Mouse (Mus musculus) heart, embryonic 16.5 days (tissue): ENCODE measurements around the gene Thumpd2. TPM values are rescaled to one million over a fixed set of nuclear protein-coding genes. Genes with fewer than 3 reads are reported as not detected.
A peak's percentile ranks its signal among the peaks of the same experiment; 100 is the strongest.

Experiments used
- ATAC-seq: fragments of 200-750 bp; cut with Nextera tagmentation; replicated peaks from 2 replicates; pipeline ENCODE4 v1.8.0; 2017; ENCODE audit warnings: moderate number of reproducible peaks; ENCODE audit not compliant: insufficient read depth, low FRiP score; ENCODE audit errors: extremely low read depth
- H3K27ac ChIP-seq: fragments of 300-500 bp; sonication (generic); 2 replicates; pipeline ENCODE4 v1.5.1; 2014; ENCODE audit warnings: mild to moderate bottlenecking, low read length, control low read depth, moderate library complexity
- H3K27me3 ChIP-seq: fragments of 300-500 bp; sonication (generic); 2 replicates; pipeline ENCODE4 v1.6.1; 2014; ENCODE audit warnings: low read length, mixed read lengths; ENCODE audit not compliant: control insufficient read depth, insufficient read depth
- H3K36me3 ChIP-seq: fragments of 300-500 bp; sonication (generic); 2 replicates; pipeline ENCODE4 v1.6.1; 2014; ENCODE audit not compliant: control insufficient read depth, insufficient read depth
- H3K4me1 ChIP-seq: fragments of 300-500 bp; sonication (generic); 2 replicates; pipeline ENCODE4 v1.6.1; 2014; ENCODE audit warnings: low read length, mixed read lengths; ENCODE audit not compliant: control insufficient read depth, insufficient read depth
- H3K4me2 ChIP-seq: fragments of 300-500 bp; sonication (generic); 2 replicates; pipeline ENCODE4 v1.6.1; 2014; ENCODE audit warnings: low read depth, mild to moderate bottlenecking, control low read depth, low read length
- H3K4me3 ChIP-seq: fragments of 300-500 bp; sonication (generic); 2 replicates; pipeline ENCODE4 v1.5.1; 2014; ENCODE audit warnings: mild to moderate bottlenecking, control low read depth, low read length
- H3K9ac ChIP-seq: fragments of 300-500 bp; sonication (generic); 2 replicates; pipeline ENCODE4 v1.6.1; 2014; ENCODE audit warnings: low read length, control low read depth
- H3K9me3 ChIP-seq: fragments of 300-500 bp; sonication (generic); replicated peaks from 2 replicates; pipeline ENCODE4 v1.6.1; 2016; ENCODE audit warnings: low read length; ENCODE audit not compliant: control insufficient read depth
- WGBS: fragments of 180-500 bp; shearing (Covaris S2); extraction: QIAGEN DNeasy Blood & Tissue Kit; methylation state at CpG from one replicate; pipeline ENCODE4 v1.1.7; 2014; 5-methylcytosine and 5-hydroxymethylcytosine counted together
- polyA plus RNA-seq: library from polyadenylated mRNA; unstranded; fragments of >200 nt; fragmentation: Nextera tagmentation; extraction: Ambion mirVana; gene quantifications from 2 replicates; pipeline ENCODE4 v1.2.1, GENCODE M21; 2015

Thumpd2 gene
- polyA plus RNA-seq: 8.9 and 9.1 TPM in 2 replicates

DNA sequence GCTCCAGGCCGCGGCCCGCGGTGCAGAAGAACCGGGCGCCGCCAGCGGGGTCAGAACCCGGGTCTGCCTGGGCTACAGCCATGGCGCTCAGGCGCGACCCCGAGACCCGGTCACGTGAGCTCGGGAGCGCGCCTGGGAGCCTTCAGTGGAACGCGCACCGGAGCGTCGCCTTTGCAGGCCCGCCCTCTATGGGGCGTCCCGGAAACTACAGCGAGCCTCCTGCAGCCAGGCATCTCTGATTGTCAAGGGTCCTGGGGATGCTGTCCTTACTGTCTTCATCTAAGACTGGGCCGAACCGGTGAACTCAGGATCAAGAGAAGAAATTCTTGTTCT is at the start of gene Thumpd2:
Gene Thumpd2, minus strand, starts transcription at position 104 of the 333 bp plus-strand sequence.
- Histone ChIP-seq H3K9me3 (no peaks in the 10 kb centered on the region), H3K4me3 (peak within 1 kb of the TSS; percentile 76), H3K36me3 (peaks cover 8% of the 10 kb centered on the region), H3K4me1 (peaks cover 15% of the 10 kb centered on the region), H3K9ac (peak within 1 kb of the TSS; percentile 95), H3K4me2 (peak within 1 kb of the TSS; percentile 67), H3K27me3 (no peaks in the 10 kb centered on the region), H3K27ac (peak within 1 kb of the TSS; percentile 74)
- WGBS: 1% methylated on average over 29 of the region's 29 CpGs
- peak; percentile 91 for ATAC-seq

DNA sequence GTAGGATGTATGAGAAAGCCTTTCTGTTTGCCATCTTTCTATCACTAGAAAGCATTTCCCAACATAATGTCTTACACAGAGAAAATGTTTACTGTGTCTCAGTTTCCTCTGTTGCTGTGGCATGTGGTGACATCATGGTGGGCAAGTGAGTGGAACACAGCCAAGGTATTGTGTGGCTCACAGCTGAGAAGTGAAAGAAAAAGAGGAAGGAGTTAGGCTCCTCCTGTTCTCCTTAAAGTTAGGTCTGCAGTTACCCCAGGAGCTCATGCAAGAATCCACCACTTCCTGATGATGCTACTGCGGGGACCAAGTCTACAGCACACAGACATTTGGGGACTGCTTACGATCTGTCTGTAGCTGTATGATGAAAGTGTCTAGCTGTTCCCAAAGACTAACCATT is 39.4 kb upstream of the Thumpd2 start:
- H3K4me1 ChIP-seq: no peaks in the 10 kb centered on the region
- WGBS: 81% methylated on average over 2 of the region's 2 CpGs
- no peak overlapping the region for H3K27ac ChIP-seq
- no peaks in the 10 kb centered on the region for H3K36me3 ChIP-seq
- peaks cover 3% of the 10 kb centered on the region; the same call in 1 of the 2 replicates for H3K9me3 ChIP-seq
- no peak overlapping the region for H3K4me3 ChIP-seq
- no peak overlapping the region for H3K9ac ChIP-seq
- no peaks in the 10 kb centered on the region for H3K27me3 ChIP-seq
- no peak overlapping the region for H3K4me2 ChIP-seq
- no peak for ATAC-seq

DNA sequence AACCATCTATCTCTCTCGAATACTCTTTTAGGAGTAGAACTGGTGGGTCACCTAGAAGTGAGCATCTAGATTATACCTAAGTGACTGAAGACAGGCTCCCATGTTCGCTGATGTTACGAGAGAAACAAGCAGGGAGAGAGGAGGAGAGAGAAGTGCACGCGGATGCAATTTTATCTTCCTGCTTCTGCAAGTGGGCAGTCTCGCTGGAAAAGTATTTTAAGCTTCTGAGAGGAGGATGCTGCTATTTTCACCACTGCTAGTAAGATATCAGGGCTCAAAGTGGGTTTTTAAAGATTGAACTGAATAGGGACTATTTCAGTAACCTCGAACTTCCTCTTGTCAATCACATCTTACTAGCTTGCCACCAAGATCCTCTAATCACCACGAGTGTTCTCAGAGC is 38.0 kb upstream of the Thumpd2 start:
- 21% methylated on average over 8 of the region's 8 CpGs for WGBS
- ATAC-seq: no peak
- peaks cover 4% of the 10 kb centered on the region; the same call in 1 of the 2 replicates for H3K9me3 ChIP-seq

DNA sequence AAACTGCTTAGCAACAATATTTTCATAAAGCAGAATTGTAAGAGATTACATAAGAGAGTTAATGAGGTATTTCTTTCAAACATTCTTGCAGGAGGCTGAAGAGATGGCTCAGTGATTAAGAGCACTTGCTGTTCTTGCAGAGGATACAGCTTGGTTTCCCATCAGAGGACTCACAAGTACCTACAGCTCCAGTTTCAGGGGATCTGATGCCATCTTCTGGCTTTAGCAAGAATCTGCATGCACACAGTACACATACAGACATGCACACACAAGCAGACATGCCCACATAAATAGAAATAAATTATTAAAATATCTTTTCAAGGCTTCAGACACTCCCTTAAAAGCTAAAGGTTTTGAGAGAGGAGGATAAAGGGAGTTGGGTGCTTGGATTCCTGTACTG is 33.6 kb upstream of the Thumpd2 start:
- Histone ChIP-seq H3K4me1 (no peaks in the 10 kb centered on the region), H3K36me3 (no peaks in the 10 kb centered on the region), H3K27ac (no peak overlapping the region), H3K9me3 (0 out of 2 replicates have a peak, but pooled peaks cover 2% of the 10 kb centered on the region), H3K4me3 (no peak overlapping the region), H3K9ac (no peak overlapping the region), H3K27me3 (no peaks in the 10 kb centered on the region), H3K4me2 (no peak overlapping the region)
- ATAC-seq: no peak

More for the DNA sequence above, 38.0 kb upstream of the Thumpd2 start:
- Histone ChIP-seq H3K27me3 (no peaks in the 10 kb centered on the region), H3K36me3 (no peaks in the 10 kb centered on the region), H3K4me3 (no peak overlapping the region), H3K27ac (no peak overlapping the region), H3K9ac (no peak overlapping the region), H3K4me1 (no peaks in the 10 kb centered on the region), H3K4me2 (no peak overlapping the region)

DNA sequence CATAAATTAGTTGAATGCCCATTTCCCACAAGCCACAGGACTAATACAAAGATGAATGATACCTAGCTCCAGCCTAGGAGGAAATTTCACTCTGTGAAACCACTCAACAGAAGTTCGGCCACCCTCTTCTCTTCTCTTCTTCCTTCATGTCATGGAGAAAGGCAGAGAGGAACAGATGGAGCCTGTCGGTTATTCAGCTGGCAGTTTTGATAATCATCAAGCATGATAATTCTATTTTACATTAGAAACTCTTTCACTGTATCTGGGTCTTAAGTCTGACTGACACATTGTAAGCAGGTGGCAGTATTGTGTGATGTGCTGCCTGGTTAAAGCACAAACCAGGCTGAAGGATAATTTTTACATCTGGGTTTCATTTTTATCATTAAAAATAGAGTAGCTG is 31.6 kb upstream of the Thumpd2 start:
- ATAC-seq: no peak
- Histone ChIP-seq H3K36me3 (no peaks in the 10 kb centered on the region), H3K9me3 (0 out of 2 replicates have a peak, but pooled peaks cover 2% of the 10 kb centered on the region), H3K9ac (no peak overlapping the region), H3K4me1 (no peaks in the 10 kb centered on the region), H3K4me3 (no peak overlapping the region), H3K27me3 (no peaks in the 10 kb centered on the region), H3K4me2 (no peak overlapping the region), H3K27ac (no peak overlapping the region)
- 72% methylated on average over 2 of the region's 2 CpGs for WGBS

DNA sequence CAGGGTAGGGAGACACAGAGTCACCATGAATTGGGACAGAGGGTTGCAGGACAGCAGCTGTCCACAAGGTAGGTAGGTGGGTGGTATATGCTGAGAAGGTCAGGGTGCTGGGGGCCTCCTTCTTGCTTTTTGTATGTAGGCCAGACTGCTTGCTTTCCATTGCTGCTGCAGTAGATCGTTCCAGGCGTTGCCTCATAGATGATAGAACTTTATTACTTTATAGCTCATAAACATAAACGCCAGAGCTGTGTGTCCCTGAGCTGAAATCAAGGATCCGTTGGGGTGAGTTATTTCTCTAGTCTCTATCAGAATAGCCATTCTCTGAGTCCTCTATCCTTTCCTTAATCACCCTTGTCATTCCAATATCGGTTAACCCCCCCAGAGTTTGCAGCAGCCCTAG is 27.9 kb upstream of the Thumpd2 start:
- 80% methylated on average over 5 of the region's 5 CpGs for WGBS
- H3K36me3 ChIP-seq: no peaks in the 10 kb centered on the region
- H3K4me3 ChIP-seq: no peak overlapping the region
- no peak overlapping the region for H3K4me2 ChIP-seq
- H3K9ac ChIP-seq: no peak overlapping the region
- no peaks in the 10 kb centered on the region for H3K27me3 ChIP-seq
- no peak for ATAC-seq
- H3K4me1 ChIP-seq: no peaks in the 10 kb centered on the region
- H3K27ac ChIP-seq: no peak overlapping the region
- H3K9me3 ChIP-seq: no peaks in the 10 kb centered on the region

DNA sequence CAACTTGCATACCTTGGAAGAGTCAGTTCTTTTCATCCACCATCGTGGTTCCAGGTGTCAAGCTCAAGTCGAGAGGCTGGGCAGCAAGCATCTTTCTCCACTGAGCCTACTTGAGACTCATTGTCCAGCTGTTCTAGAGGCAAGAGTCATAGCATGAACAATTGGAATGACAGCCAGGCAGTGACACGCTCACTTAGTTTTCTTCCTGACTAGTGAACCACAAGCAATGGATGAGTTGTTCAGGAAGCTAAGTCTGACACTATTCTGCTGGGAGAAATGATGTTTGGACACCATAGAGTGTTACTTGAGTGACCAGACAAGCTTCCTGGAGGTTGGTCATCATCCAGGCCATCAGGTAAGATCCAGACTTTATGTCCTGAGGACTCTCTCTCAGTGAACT is 24.0 kb upstream of the Thumpd2 start:
- Histone ChIP-seq H3K36me3 (no peaks in the 10 kb centered on the region), H3K9me3 (no peaks in the 10 kb centered on the region), H3K4me1 (no peaks in the 10 kb centered on the region), H3K4me2 (no peak overlapping the region), H3K27me3 (no peaks in the 10 kb centered on the region), H3K4me3 (no peak overlapping the region), H3K27ac (no peak overlapping the region), H3K9ac (no peak overlapping the region)
- 60% methylated on average over 3 of the region's 3 CpGs for WGBS
- ATAC-seq: no peak

DNA sequence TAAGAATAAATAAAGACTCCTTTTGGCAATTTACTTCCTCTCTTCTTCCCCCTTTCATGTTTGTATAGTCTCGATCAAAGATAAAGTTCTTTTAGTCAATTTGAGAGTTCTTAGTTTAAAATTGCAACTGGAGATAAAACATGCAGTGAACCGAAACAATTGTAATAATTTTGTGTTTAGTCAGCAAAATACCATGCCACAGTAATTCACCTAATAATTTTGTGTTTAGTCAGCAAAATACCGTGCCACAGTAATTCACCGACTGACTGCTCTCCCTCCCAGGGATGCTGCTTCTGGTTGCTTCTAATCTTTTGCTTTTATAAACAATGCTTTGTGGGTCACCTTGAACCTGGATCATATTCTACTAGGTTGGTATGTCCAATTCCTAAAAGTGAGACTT is 22.9 kb upstream of the Thumpd2 start:
- no peak overlapping the region for H3K4me2 ChIP-seq
- no peak overlapping the region for H3K9ac ChIP-seq
- H3K4me1 ChIP-seq: no peaks in the 10 kb centered on the region
- no peak for ATAC-seq
- H3K4me3 ChIP-seq: no peak overlapping the region
- H3K27me3 ChIP-seq: no peaks in the 10 kb centered on the region
- WGBS: 82% methylated on average over 4 of the region's 4 CpGs
- H3K27ac ChIP-seq: no peak overlapping the region
- H3K36me3 ChIP-seq: no peaks in the 10 kb centered on the region
- no peaks in the 10 kb centered on the region for H3K9me3 ChIP-seq

DNA sequence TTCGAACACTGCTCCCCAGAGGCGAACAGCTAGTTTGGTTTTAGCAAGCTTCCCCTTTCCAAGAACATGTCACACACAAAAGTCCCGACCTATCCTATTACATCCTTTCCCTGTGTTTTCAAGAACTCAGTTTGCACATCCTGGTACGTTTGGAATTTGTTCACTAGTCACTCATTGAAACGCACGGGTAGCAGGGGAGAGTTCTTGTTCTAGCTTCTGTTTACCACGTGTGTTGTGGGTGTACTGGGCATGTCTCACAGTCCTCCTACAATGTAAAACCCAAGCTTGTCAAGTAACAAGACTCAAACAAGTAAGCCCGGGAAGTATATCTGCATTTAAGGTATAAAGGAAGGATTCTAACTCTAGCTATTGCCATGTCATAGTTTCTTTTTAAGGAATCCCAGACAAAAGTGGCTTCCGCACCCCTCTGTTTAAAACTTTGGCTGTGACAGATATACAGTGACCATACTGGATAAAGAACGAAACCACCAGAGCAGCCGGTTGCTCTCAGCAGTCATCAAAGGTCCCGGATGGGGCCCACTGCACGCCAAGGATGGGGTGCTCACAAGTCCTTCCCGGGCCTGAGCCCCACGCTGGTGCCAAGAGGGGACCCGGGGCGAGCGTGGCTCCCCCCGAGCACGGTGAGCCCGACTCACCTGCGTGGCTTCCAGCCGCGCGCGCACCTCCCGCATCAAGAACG is 453 bp downstream of the Thumpd2 start:
- H3K4me3 ChIP-seq: peak overlapping the region; percentile 76

More for the DNA sequence above, 453 bp downstream of the Thumpd2 start:
- H3K4me2 ChIP-seq: peak overlapping the region; percentile 67
- peak; percentile 85 for ATAC-seq
- WGBS: 11% methylated on average over 28 of the region's 28 CpGs
- H3K27ac ChIP-seq: peak overlapping the region; percentile 74
- no peaks in the 10 kb centered on the region for H3K9me3 ChIP-seq
- peaks cover 8% of the 10 kb centered on the region for H3K36me3 ChIP-seq
- H3K4me1 ChIP-seq: peaks cover 15% of the 10 kb centered on the region
- H3K27me3 ChIP-seq: no peaks in the 10 kb centered on the region
- H3K9ac ChIP-seq: peak overlapping the region; percentile 95
